Mouse (Mus musculus) cortical plate, adult 2 months (tissue): ENCODE measurements around the gene Apaf1.

ENCODE experiments used
- CTCF ChIP-seq: fragments of 200-500 bp; IDR thresholded peaks from 2 replicates; pipeline ENCODE4 v1.5.1; 2011; ENCODE audit warnings: mild to moderate bottlenecking, control low read depth, low read length; ENCODE audit not compliant: insufficient read depth; ENCODE audit errors: extremely low read depth
- POLR2A ChIP-seq: fragments of 200-500 bp; IDR thresholded peaks from 2 replicates; pipeline ENCODE4 v1.6.1; 2011; ENCODE audit warnings: mild to moderate bottlenecking, low read length, control low read depth; ENCODE audit not compliant: insufficient read depth; ENCODE audit errors: extremely low read depth

DNA sequence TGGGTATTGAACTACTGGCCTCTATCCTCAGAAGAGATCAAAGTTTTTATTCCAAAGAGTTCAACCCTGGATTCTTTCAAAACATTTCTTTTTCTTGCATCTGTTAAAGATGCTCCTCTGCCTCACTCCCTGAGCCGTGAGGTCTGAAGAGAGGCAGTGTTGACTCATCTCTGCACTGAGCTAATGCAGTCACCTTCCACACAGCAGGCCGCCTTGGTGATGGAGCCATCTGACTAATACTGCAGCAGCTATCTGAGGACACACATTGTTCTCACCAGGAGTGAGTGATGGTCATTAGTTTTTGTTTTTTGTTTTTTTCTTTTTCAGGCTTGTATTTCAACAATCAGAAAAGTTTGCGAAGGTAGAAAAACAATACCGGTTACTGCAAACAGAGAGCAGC lies 10.2 kb upstream of the Apaf1 start:
- TF ChIP-seq CTCF (no peak), POLR2A (no peak)
